Mouse (Mus musculus) heart, embryonic 13.5 days (tissue): Measurements from ENCODE around the gene Rasgef1b. TPM values are rescaled to one million over a fixed set of nuclear protein-coding genes. Genes with fewer than 3 reads are reported as not detected.
"Not testable (repeated sequence)": the region's sequence is repeated elsewhere in the genome, so short reads cannot be mapped to it uniquely, and the experiment has no call there.

Experiments
- ATAC-seq: fragments of 200-750 bp; cut with Nextera tagmentation; 2 replicates; pipeline ENCODE4 v1.8.0; 2017; ENCODE audit warnings: moderate TSS enrichment; ENCODE audit not compliant: insufficient number of reproducible peaks, low FRiP score, low TSS enrichment; ENCODE audit errors: extremely low read depth
- H3K27ac ChIP-seq: fragments of 300-500 bp; sonication (generic); replicated peaks from 2 replicates; pipeline ENCODE4 v1.5.1; 2015; ENCODE audit warnings: moderate library complexity, mild to moderate bottlenecking, inconsistent platforms
- H3K27me3 ChIP-seq: fragments of 300-500 bp; sonication (generic); replicated peaks from 2 replicates; pipeline ENCODE4 v1.6.1; 2015; ENCODE audit warnings: mild to moderate bottlenecking, inconsistent platforms
- H3K36me3 ChIP-seq: fragments of 300-500 bp; sonication (generic); 2 replicates; pipeline ENCODE4 v1.6.1; 2015; ENCODE audit warnings: mild to moderate bottlenecking, inconsistent platforms
- H3K4me1 ChIP-seq: fragments of 300-500 bp; sonication (generic); 2 replicates; pipeline ENCODE4 v1.6.1; 2015; ENCODE audit warnings: inconsistent platforms
- H3K4me2 ChIP-seq: fragments of 300-500 bp; sonication (generic); 2 replicates; pipeline ENCODE4 v1.6.1; 2015; ENCODE audit warnings: inconsistent platforms, mild to moderate bottlenecking, moderate library complexity
- H3K4me3 ChIP-seq: fragments of 300-500 bp; sonication (generic); 2 replicates; pipeline ENCODE4 v1.5.1; 2015; ENCODE audit warnings: moderate library complexity, mild to moderate bottlenecking, inconsistent platforms
- H3K9ac ChIP-seq: fragments of 300-500 bp; sonication (generic); 2 replicates; pipeline ENCODE4 v1.6.1; 2015; ENCODE audit warnings: inconsistent platforms, mild to moderate bottlenecking, moderate library complexity
- H3K9me3 ChIP-seq: fragments of 300-500 bp; sonication (generic); 2 replicates; pipeline ENCODE4 v1.6.1; 2016; ENCODE audit warnings: inconsistent platforms
- WGBS: fragments of 180-500 bp; shearing (Covaris S2); methylation state at CpG from one replicate; pipeline ENCODE4 v1.1.7; 2015; ENCODE audit warnings: mixed read lengths; 5-methylcytosine and 5-hydroxymethylcytosine counted together
- polyA plus RNA-seq: library from polyadenylated mRNA; unstranded; fragments of >200 nt; fragmentation: Nextera tagmentation; extraction: Ambion mirVana; gene quantifications from 2 replicates; pipeline ENCODE4 v1.2.1, GENCODE M21; 2015

Rasgef1b gene
- polyA plus RNA-seq, 1 experiment from 2014 or later, result 36.7 TPM

DNA sequence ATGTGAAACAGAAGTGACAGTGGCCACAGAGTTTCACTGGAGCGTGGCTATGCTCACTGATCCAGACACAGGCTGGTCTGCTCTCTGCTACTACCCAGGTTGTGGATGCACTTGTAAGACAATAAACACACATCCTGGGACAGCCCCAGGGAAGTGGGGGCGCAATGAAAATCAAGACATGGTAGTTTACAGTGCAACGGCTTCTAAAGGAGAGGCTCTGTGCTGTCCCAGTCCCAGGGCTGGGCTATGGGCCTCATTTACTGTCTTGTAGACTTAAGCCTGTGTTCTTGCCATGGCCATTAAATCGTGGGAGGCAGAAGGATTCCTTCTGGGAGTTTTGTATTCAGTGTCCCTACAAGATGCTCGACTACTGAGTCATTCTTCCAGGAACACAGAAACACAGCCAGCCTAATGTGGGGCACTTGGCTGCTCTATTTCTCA lies 504.3 kb downstream of the Rasgef1b start:
- ATAC-seq, result no peak
- Histone ChIP-seq H3K4me1 (peaks cover 4% of the 10 kb centered on the region), H3K27me3 (no peaks in the 10 kb centered on the region), H3K4me3 (no peak overlapping the region), H3K9me3 (peaks cover 3% of the 10 kb centered on the region; the same call in 1 of the 2 replicates), H3K4me2 (no peak overlapping the region), H3K27ac (no peak overlapping the region; the same call in 1 of the 2 replicates), H3K36me3 (peaks cover 94% of the 10 kb centered on the region), H3K9ac (no peak overlapping the region)
- 69% methylated on average over 5 of the region's 5 CpGs for WGBS

GRCm38 (mm10) chr5:99223869-99224498 lies 504.9 kb downstream of the Rasgef1b start:
- no peak for ATAC-seq
- H3K4me3 ChIP-seq, result no peak overlapping the region
- peaks cover 94% of the 10 kb centered on the region for H3K36me3 ChIP-seq
- no peak overlapping the region for H3K4me2 ChIP-seq
- no peak overlapping the region; the same call in 1 of the 2 replicates for H3K27ac ChIP-seq
- H3K9me3 ChIP-seq, result peaks cover 3% of the 10 kb centered on the region; the same call in 1 of the 2 replicates
- H3K27me3 ChIP-seq, result no peaks in the 10 kb centered on the region
- WGBS, result 72% methylated on average over 15 of the region's 15 CpGs
- H3K9ac ChIP-seq, result no peak overlapping the region
- H3K4me1 ChIP-seq, result peaks cover 4% of the 10 kb centered on the region

GRCm38 (mm10) chr5:99218385-99218784 lies 510.5 kb downstream of the Rasgef1b start:
- no peak overlapping the region for H3K9ac ChIP-seq

GRCm38 (mm10) chr5:99216588-99217152 lies 512.2 kb downstream of the Rasgef1b start:
- H3K9me3 ChIP-seq, H3K27me3 ChIP-seq, H3K27ac ChIP-seq, H3K9ac ChIP-seq, H3K4me2 ChIP-seq, ATAC-seq, H3K4me1 ChIP-seq, H3K4me3 ChIP-seq: not testable (repeated sequence)
- H3K36me3 ChIP-seq, result peaks cover 58% of the 10 kb centered on the region
- WGBS, result 89% methylated on average over 1 of the region's 1 CpGs

More at GRCm38 (mm10) chr5:99218385-99218784, 510.5 kb downstream of the Rasgef1b start:
- no peak for ATAC-seq
- Histone ChIP-seq H3K4me2 (no peak overlapping the region), H3K36me3 (peaks cover 75% of the 10 kb centered on the region), H3K9me3 (peaks cover 3% of the 10 kb centered on the region; the same call in 1 of the 2 replicates), H3K27me3 (no peaks in the 10 kb centered on the region), H3K27ac (no peak overlapping the region), H3K4me3 (no peak overlapping the region), H3K4me1 (no peaks in the 10 kb centered on the region)
- 73% methylated on average over 5 of the region's 5 CpGs for WGBS

DNA sequence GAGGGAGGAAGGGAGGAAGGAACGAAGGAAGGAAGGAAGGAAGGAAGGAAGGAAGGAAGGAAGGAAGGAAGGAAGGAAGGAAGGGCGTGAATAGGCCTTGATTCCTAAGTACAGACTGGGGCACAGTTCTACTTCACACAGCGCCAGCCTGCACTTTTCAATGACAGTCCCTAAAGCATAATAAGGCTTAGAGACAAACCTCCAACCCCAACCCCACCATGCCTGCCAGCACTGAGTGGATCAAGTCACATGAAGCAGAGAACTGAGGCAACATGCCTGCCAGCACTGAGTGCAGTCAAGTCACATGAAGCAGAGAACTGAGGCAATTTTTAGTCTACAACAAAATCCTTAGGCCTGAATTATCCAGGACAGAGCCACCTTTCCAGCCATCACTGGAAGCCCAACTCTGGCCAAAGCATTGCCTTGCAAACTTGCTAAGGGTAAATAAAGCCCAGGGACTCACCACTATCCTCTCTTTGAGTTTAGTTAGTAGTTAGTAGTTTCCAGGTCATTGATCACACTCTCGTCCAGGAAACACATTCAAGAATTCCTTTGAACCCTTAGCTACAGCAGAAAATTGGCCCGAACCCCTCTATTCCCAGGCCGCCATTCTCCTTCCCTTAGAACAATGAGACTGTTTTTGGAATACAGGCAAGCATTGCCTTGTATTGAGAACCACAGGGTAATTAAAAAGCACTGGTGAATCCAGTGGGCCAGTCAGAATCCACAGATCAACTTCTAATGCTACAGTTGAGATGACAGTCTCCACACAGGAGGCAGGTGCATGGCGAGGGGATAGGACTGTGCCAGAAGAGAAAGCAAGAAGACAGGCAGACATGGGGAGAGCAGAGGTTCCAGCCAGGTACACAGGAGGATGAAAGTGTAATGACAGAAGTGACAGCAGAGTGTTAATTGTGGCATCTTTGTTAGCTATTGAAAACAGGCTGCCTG lies 513.4 kb downstream of the Rasgef1b start:
- Histone ChIP-seq H3K27me3 (no peaks in the 10 kb centered on the region), H3K4me1 (no peaks in the 10 kb centered on the region), H3K36me3 (peaks cover 46% of the 10 kb centered on the region), H3K27ac (no peak overlapping the region), H3K9me3 (no peaks in the 10 kb centered on the region), H3K4me2 (no peak overlapping the region), H3K4me3 (no peak overlapping the region), H3K9ac (no peak overlapping the region)
- 74% methylated on average over 7 of the region's 7 CpGs for WGBS
- no peak for ATAC-seq

- Histone ChIP-seq H3K9ac (no peak overlapping the region), H3K36me3 (peaks cover 38% of the 10 kb centered on the region), H3K4me3 (no peak overlapping the region), H3K4me1 (no peaks in the 10 kb centered on the region), H3K9me3 (no peaks in the 10 kb centered on the region), H3K27me3 (no peaks in the 10 kb centered on the region), H3K27ac (no peak overlapping the region), H3K4me2 (no peak overlapping the region)
- WGBS, result 63% methylated on average over 6 of the region's 6 CpGs
- no peak for ATAC-seq
Observed at GRCm38 (mm10) chr5:99214400-99214799, 514.5 kb downstream of the Rasgef1b start.

- no peak overlapping the region for H3K4me3 ChIP-seq
- no peaks in the 10 kb centered on the region for H3K9me3 ChIP-seq
- no peak overlapping the region for H3K27ac ChIP-seq
- peaks cover 26% of the 10 kb centered on the region for H3K36me3 ChIP-seq
- no peak for ATAC-seq
- no peaks in the 10 kb centered on the region for H3K27me3 ChIP-seq
- H3K4me1 ChIP-seq, result no peaks in the 10 kb centered on the region
- H3K9ac ChIP-seq, result no peak overlapping the region
- WGBS, result 84% methylated on average over 6 of the region's 6 CpGs
- H3K4me2 ChIP-seq, result no peak overlapping the region
Observed at GRCm38 (mm10) chr5:99213211-99213610, 515.7 kb downstream of the Rasgef1b start.

DNA sequence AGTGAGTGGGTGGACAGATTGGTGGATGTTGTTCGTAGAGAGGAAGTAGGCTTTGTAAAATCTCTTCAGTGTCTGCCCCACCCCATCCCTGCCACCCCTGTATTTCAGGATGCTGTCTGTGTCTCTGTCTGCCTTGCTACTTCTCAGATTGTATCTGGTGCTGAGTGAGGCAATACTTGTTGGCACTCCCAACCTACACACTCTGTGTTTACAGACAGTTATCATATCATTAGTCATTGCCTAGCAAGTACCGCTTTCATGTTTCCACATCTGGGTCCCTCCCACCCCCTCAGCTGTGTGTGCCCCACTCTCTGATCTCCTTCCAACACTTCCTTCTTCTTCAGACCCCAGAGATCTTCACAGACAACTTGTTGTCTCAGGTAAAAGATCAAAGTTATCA lies 525.4 kb downstream of the Rasgef1b start:
- Histone ChIP-seq H3K4me3 (no peak overlapping the region), H3K36me3 (no peaks in the 10 kb centered on the region), H3K4me1 (no peaks in the 10 kb centered on the region), H3K27ac (no peak overlapping the region), H3K4me2 (no peak overlapping the region), H3K9ac (0 out of 2 replicates have a peak overlapping the region, but pooled peaks have one; percentile 1), H3K27me3 (peaks cover 4% of the 10 kb centered on the region; the same call in 1 of the 2 replicates), H3K9me3 (no peaks in the 10 kb centered on the region)
- no peak for ATAC-seq
- 55% methylated on average over 2 of the region's 2 CpGs for WGBS

- Histone ChIP-seq H3K4me2 (peak overlapping the region; percentile 65), H3K27me3 (peaks cover 4% of the 10 kb centered on the region; the same call in 1 of the 2 replicates), H3K27ac (no peak overlapping the region), H3K4me1 (no peaks in the 10 kb centered on the region), H3K9me3 (no peaks in the 10 kb centered on the region), H3K36me3 (no peaks in the 10 kb centered on the region), H3K9ac (0 out of 2 replicates have a peak overlapping the region, but pooled peaks have one; percentile 10), H3K4me3 (peak overlapping the region; percentile 37)
- ATAC-seq, result no peak
- WGBS, result 55% methylated on average over 15 of the region's 15 CpGs
Observed at GRCm38 (mm10) chr5:99202074-99202837, 526.6 kb downstream of the Rasgef1b start.

GRCm38 (mm10) chr5:99195436-99195835 lies 533.4 kb downstream of the Rasgef1b start:
- no peak for ATAC-seq
- Histone ChIP-seq H3K27ac (no peak overlapping the region), H3K36me3 (no peaks in the 10 kb centered on the region), H3K9ac (no peak overlapping the region), H3K4me3 (no peak overlapping the region), H3K27me3 (no peaks in the 10 kb centered on the region), H3K4me1 (peaks cover 11% of the 10 kb centered on the region), H3K4me2 (no peak overlapping the region), H3K9me3 (no peaks in the 10 kb centered on the region)
- 83% methylated on average over 5 of the region's 5 CpGs for WGBS
